Mouse (Mus musculus): Measurements from ENCODE around the gene Tmem178b.

Tmem178b gene

DNA sequence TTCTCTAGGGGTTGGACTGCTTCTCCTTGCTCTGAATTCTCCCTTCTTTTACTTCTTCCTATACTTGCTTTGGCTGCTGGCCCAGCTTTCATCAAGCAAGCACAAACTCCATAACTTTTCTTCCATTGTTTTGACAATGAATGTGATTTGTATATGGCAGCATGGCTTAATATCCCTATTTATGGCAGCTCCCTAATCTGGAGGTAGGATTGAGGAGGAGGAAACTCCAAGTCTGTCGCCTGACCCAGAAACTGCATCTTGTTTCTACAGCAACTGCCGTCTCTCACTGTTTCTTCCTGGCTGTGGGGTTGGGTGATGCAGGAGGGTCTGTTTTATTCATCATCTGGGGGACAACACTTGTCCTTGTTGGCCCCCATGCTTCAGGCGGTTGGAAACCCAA lies 327.6 kb downstream of the Tmem178b start:
- DNase-seq, result no peak

DNA sequence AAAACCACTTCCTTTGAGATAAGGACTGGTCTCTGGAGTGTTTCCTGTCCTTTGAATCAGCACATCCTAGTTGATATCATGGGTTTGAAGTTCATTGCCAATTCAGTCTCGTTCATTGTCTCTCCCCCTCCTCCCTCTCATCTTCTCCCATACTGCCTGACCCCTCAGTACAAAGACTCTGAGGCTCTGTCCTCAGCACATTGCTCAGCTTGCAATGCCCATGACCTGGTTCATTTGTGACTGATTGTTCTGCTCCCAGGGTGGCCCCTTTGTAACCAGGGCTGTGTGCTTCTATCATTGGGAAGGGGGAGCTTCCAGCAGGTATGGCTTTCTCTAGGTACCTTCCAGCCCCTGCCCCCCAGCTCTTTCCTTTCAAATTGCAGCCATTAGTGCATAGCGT lies 329.5 kb downstream of the Tmem178b start:
- no peak for DNase-seq

DNA sequence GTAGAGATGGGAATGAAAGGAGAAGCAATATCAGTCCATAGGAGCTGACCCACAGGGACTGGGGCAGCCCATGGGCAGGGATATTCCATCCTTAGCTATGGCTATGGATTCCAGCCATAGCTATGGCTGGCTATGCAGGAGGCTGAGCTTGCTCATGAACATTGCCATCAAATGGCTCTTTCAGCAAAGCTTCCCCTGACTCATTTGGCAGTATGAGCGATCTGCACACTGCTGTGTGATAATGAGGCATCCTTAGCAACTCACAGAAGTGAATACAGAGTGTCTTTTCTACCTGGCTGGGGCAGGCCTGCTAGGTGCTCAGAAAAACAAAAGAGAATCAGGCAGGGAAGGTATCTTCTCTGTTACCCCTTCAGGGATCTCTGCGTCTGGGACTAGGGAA lies 332.3 kb downstream of the Tmem178b start:
- DNase-seq, result no peak

DNA sequence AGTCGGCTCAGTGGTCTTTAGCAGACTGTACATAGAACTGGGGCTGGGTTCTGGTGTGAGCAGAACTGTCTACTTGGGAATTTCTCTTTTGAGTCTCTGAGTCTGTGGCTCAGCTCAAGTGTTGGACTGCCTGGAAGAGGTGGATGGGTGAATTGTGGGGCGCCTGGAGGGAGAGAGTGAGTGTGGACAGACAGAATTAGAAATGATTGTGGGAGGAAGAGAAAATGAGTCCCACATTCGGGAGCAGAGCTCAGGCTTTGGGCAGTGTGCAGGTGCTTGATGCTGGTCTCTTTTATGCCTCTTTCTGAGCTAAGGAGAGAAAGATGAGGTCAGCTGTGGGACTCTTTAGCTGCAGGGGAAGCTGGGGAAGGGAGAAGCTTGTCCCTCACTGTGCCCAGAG lies 334.9 kb downstream of the Tmem178b start:
- DNase-seq, result no peak

DNA sequence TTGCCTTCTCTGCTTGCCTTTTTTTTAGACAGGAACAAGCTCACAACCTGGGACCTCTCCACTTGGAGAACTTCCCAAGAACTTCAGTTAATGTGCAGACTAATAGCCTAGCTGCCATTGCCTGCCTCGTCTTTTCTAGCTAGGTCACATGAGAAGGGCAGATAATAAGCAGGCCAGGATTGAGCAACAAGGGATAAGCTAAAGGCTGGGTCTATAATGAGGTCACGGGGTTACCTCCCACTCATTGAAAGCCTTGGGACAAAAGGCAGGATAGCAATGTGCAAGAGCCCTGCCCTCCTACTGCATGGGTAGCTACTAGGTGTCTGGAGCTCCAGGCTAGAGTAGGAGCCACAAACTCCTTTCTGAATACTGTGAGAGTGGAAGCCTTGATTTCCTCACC lies 336.1 kb downstream of the Tmem178b start:
- no peak for DNase-seq

DNA sequence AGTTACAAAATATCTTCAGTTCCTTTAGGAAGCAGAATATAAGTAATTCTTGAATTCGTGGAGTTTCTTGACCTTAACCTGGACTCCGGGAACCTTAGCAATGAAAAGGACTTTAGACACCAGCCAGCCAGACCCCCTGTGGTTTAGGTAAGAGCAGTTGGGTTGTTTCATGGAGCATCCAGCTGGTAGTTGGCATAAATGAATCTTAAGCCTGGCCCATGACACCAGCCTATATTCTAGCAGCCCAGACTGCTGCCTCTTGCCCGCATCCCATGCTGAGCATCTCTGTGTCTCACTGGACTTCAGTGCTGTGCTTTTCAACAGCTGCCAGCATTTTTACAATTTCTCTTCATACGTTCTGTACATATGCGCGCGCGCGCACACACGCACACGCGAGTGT lies 344.1 kb downstream of the Tmem178b start:
- peak; percentile 30 for DNase-seq

DNA sequence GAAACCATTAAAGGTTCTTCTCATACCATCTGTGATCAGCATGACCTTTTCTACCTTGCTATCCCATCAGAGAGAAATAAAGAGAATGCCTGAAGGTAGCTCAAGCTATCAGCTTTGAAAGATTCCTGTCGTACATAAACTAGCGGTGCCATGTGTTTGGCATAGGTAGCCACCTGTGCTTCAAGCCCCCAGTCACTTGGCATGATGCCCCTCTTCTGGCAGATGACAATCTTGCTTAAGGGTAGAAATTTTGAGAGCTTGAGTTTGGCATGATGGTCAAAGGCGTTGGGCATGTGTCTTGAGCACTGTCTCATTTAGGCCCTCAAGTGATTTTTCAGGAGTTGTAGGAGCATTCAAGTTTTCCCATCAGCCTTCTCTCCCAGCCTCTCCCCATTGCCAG lies 344.6 kb downstream of the Tmem178b start:
- DNase-seq, result peak; percentile 13

DNA sequence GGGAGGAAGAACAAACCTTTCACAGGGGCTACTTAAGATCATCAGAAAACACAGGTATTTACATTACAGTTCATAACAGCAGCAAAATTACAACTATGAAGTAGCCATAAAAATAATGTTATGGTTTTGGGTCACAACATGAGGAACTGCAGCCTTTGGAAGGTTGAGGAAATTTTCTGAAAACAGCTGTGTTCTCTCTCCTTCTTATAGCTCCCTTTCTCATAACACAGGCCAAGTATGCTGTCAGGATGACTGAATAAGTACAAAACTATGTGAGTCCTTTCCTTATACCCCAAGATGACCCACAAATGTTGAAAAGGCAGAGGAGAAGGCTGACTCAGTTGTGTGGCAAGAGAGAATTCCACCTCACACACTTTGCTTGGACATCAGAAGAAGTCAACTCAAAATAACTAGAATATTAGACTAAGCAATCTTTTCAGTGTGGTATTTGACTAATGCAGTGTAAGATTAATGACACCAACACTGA lies 347.6 kb downstream of the Tmem178b start:
- no peak for DNase-seq

DNA sequence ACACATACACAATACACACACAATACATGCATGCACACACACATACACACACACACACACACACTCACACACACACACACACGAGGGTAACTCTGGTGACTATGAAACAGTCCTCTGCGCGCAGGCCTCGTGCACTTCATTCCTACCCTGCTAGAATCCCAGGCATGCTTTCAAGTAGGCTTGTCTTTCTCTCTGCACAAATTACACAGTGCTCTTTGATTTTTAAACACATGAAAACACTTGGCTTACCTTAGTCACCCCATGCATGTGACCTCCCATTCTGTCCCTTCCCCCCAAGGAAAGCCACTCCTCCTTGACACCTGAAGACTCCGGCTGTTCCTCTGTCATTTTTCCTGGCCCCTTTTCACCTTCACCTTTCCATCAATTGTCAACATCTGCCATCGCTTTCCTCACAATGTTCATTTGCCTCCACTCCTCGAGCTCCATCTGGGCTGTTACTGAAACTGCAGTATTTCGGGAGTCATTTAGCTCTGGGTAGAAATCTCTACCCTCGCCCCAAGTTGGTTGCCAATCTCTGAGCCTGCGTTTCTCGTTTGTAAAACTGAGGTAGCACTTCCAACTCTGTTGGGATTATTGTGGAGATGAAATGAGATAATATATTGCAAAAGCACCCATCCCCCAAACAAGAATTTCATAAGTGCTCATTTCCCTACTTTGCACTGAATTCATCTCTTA lies 352.7 kb downstream of the Tmem178b start:
- no peak for DNase-seq

DNA sequence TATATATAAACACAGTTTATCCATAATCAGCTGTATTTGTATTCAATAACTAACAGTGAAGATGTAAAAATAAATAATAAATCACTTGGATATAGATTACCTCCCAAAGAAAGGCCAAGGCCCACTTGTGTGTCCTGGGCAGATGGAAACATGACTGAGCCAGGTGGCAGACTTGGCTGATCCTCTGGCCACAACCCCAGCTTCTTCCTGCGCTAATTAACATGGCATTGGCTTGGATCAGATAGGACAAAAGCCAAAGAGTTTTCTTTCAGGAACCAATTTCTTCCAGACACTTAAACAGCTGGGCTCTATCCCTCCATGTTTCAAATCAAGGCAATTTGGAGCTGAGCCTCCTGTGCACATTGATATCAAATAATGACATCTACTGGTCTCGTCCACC lies 355.9 kb downstream of the Tmem178b start:
- DNase-seq, result peak; percentile 16

DNA sequence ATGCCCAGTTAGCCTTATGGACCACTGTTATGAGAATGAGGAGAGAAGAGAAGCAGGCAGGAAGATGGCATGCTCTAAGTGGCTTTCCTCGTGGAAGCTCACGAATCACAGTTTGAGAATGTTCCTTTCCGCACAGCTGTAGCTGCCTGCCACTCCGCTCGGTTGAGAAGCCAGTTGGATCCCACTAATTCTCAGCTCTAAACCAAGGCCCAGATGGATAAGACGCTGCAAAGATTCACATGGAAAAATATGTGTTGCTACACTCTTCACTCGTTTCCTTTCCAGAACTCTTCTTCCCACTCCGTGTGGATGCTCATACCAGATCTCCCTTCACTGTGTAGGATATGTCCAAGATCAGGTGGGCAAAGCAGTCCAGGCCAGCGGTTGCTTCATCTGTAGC lies 356.9 kb downstream of the Tmem178b start:
- no peak for DNase-seq

DNA sequence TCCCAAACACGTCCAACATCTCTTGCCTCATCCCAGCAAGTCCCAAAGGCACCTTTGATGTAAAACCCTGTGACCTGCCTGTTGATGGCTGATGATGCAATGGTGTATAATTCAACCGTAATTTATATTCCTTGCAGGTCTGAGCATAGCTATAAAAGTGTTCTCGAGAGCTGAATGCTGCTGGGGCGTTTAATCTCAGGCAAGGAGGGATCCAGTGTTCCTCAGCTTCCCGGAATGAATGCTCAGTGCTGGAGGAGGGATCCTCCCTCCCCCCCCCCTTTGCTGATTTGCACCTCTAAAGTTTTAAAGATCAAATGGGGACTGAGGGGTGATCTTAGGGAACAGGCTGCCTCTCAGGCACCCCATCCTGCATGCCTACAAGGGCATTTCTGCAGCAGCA lies 361.0 kb downstream of the Tmem178b start:
- no peak for DNase-seq

DNA sequence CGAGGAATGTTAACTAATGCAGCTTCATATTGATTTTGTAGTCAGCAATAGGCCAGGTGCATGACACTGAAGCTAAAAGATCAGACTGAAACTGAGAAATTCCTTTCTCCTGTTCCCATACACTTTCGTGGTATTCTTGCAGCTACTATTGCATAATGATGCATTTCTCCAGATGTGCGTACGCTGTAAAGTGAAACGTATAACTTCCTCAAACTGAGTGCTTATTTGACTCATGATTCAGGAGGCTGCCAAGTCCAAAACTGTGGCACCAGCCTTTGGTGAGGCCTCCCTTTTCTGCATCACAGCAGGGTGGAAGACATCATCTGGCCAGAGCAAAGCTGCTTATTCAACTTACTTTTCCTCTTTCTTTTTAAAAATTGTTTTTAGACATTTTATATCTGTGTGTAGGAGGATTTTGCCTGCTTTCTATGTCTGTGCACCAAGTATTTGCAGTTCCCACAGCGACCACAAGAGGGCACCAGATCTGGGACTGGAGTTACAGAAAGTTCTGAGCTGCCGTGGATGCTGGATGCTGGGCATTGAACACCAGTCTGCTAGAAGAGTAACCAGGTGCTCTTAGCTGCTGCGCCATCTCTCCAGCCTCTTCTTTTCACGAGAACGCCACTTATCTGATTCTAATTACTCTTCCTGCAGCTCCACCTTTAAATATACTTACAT lies 362.9 kb downstream of the Tmem178b start:
- peak; percentile 67 for DNase-seq

DNA sequence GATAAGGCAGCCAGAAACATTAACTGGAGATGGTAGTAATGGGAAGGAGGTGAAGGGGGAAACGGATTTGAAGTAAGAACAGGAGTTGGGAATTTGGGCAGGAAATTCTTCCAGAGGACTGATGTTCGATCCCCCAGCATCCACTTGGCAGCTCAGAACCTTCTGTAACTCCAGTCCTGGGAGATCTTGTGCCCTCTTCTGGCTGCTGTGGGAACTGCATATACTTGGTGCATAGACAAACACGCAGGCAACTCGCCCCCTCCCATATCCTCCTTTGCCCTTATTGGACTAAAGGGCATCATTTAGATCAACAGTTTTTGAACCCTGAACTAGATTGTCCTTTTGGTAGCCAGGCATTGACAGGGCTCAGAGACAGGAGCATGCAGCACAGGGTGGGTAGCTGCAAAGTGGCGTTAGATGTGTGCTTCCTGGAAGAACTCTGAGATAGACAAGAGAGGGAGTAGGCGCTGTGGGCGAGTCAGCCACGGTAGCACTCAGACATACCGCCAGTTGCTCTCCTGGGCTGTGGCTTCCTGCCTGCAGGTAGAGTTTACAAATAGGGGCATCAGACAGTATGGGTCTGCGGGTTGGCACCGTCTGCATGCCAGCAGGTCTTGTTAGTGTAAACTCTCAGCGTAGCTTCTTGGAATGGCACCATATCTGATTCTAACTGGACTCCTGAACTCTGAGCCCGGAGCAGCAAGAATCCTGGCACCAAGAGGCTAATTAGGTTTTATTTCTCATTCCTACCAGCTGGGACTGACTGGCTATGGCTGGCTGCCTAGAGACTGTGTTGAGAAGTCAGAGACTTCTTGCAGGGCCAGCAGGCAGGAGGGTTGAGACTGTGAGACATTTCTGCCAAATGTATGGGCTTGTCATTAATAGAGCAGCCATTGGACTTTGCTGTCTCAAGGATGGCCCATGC lies 364.0 kb downstream of the Tmem178b start:
- peak; percentile 61 for DNase-seq

DNA sequence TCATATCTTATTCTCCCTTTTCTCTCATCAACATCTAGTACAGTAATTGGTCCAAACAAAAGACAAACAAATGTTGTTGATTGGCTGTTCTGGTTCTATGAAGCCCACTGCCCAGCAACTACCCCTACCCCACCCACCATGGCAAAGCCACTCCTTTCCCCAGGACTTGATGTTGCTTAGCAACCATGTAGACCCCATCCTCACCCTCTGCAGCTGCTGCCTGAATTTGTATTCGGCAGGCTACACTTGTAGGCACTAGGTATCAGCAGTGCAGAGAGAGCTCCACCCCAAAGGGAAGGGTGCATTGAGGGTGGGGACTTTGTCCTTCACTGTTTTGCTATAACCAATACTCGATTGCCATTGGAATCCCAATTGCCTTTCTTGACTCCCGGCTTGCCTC lies 365.8 kb downstream of the Tmem178b start:
- DNase-seq, result no peak

DNA sequence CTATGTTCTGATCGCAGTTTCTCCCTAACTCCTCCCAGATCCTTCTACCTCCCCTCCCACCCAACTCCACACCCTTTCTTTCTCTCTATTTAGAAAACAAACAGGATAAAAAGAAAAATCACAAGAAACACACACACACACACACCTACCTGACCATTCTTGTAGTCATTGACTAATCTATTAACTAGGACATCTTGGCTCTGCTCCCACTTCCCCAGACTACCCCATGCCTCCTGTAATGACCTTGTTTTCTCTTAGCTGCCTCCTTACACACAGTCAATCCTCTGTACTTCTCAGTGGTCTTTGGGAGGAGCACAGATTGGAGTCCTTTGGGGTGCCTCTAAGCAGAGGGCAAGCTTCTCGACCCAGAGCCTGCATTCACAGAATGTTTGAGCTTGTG lies 367.6 kb downstream of the Tmem178b start:
- no peak for DNase-seq

DNA sequence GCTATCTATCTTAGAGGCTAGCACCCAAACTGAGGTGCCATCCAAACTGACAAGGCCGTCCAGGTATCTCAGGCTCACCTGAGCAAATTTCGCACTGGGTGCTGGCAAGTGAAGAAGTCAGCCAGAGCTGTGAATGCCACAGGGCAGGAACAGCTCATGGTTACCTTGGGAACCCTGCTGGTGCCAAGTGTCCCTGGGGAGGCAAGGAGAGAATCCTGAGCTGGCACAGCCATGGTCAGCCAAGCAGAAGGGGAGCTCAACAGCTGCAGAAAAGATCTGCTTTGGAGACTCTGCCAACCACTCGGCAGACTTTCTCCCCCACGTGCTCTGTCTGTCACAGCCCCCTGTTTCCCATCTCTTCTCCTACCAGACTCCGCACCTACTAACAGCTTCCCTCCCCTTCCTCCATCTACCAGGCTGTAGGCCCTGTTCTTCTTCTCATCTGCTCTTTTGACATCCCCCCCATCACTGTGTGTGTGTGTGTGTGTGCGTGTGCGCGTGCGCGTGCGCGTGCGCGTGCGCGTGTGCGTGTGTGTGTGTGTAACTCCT lies 374.4 kb downstream of the Tmem178b start:
- DNase-seq, result no peak

DNA sequence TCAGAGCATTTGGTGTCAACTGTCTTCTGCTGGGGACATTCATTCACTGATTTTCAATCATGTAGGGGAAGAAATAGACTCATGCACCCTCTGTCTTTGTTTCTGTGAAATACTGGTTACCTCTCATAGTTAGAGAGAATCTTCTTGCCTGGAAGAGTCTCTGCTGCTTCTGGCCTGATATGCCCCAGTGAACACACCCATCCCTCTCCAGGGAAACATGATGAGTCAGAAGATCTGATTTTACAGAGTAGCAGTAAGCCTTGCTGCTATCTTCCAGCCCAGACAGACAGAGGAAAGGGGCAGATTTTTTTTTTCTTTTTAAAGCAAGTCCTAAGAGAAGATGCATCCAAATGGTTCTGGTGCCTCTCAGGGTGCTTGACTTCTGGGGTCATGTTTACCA lies 376.9 kb downstream of the Tmem178b start:
- DNase-seq, result no peak

DNA sequence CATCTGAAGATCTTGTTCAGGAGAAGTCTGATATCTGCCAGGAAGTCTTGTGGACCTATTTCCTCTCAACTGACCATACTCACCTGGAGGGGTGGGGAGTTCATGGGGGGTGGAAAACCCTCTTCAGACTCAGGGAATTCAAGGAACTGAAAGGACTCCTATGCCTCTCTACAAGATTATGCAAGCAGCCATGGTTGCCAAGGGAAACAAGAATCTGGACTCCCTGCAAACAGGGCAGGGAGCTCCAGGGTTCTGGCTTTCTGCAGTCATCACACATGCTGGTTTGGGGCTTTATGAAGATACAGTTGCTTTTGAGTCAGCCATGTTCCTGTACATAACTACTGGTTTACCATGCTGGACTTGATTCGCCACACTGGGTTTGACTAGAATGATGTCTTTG lies 390.6 kb downstream of the Tmem178b start:
- DNase-seq, result no peak

DNA sequence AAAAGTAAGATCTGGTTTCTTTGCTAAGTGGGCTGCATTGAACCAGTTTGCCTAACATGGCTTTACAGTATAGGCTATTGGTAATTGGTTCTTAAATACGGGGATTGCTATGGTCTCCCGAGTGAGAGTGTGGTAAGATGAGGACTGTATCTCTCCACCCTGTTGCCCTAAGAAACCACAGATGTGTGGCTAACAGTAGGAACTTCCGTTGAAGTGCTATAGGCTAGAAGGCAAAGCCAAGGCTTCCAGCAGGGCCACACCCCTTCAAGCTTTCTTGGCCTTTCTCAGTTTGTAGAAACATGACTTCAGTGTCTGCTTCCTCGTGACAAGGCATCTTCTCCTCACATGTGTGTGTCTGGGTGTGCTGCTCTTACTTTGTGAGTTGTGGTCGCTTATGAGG lies 427.6 kb downstream of the Tmem178b start:
- no peak for DNase-seq

DNA sequence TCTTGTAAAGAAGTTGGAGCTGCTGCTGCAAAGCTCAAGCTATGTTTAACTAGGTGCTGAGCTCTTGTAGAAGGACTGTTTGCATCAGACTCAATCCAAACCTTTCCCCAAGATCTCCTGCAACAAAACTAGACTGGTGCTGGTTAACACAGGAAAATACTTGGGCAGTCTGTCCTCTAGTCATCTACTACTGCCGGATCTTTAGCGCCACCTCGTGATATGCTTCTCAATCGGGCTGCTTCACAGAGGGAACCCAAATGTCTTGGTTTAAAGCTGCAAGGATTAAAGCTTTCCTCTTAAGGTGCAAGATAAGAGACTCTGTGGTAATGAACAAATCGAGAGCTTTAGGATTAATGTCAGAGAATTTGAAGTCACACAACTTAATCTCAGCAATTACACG lies 430.3 kb downstream of the Tmem178b start:
- DNase-seq, result peak; percentile 65
